Mouse (Mus musculus): ENCODE measurements around the gene Clnk. TPM values are rescaled to one million over a fixed set of nuclear protein-coding genes. Genes with fewer than 3 reads are reported as not detected.

The Clnk gene
- total and polyA plus RNA-seq, 3 experiments: 0.08 TPM; not detected in 2

DNA sequence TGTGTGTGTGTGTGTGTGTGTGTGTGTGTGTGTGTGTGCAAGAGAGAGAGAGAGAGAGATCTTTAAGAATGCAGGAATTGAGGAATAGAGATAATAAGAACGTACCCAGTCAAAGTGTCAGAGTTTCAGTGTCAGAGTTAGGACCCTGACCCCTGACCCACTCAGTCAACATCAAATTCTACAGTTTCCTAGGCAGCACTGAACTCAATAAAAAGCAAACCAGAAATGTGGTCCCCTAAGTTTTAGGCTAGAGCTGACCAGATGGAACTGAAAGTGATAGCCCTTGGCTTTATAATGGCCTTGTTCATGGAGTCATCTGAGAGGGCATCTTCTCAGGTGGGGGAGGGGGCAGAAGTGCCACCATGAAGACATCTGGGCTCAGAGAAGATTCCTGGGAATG is 1.7 kb downstream of the Clnk start:
- H3K27ac ChIP-seq: no peak overlapping the region
- H3K36me3 ChIP-seq (ENCODE audit: control insufficient read depth, insufficient read depth, low read length): no peaks in the 10 kb centered on the region
- intact Hi-C loops (cut with DNase I): no loop called here
- DNase-seq: no peak
- H3K4me1 ChIP-seq (ENCODE audit: control insufficient read depth, insufficient read depth, low read length): no peaks in the 10 kb centered on the region
- no peak for TF ChIP-seq EP300 (IDR thresholded peaks at IDR 0.05; ENCODE audit: insufficient read depth, low read depth, low read length)
- no peak for TF ChIP-seq CTCF (IDR thresholded peaks at IDR 0.05)
- no peak for TF ChIP-seq POLR2A (IDR thresholded peaks at IDR 0.05; ENCODE audit: insufficient read depth, low read depth, low read length)
- no peaks in the 10 kb centered on the region for H3K79me2 ChIP-seq (replicated peaks; ENCODE audit: control insufficient read depth, insufficient read depth, low read length)
- no peak overlapping the region for H3K9ac ChIP-seq (ENCODE audit: low read depth, low read length)
- WGBS: 54% methylated on average over 1 of the region's 1 CpGs
- H3K27me3 ChIP-seq (ENCODE audit: control insufficient read depth, insufficient read depth, low read length): no peaks in the 10 kb centered on the region
- no peak overlapping the region for H3K4me3 ChIP-seq

DNA sequence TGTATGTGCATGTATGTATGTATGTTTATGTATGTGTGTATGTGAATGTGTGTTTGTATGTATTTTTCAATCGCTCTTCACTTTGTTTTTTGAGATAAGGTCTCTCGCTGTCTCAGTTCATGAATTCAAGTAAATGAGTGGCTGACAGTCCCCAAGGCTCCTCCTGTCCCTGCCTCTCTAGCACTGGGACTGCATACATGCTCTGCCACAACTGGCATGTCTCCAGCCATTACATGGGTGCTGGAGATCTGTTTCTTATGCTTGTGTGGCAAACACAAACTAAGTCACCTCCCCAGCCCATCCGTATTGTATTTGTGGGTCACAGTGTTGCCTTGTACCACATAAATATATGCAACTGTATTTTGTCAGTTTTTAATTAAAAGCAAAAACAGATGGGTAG is 3.7 kb downstream of the Clnk start:
- H3K36me3 ChIP-seq (ENCODE audit: control insufficient read depth, insufficient read depth, low read length): no peaks in the 10 kb centered on the region
- no peak overlapping the region for H3K27ac ChIP-seq
- no peak for DNase-seq
- intact Hi-C loops (cut with DNase I): no loop called here
- no peaks in the 10 kb centered on the region for H3K27me3 ChIP-seq (ENCODE audit: control insufficient read depth, insufficient read depth, low read length)
- 93% methylated on average over 3 of the region's 3 CpGs for WGBS
- no peak overlapping the region for H3K9ac ChIP-seq (ENCODE audit: low read depth, low read length)
- no peak for TF ChIP-seq CTCF (IDR thresholded peaks at IDR 0.05)
- TF ChIP-seq POLR2A (IDR thresholded peaks at IDR 0.05; ENCODE audit: insufficient read depth, low read depth, low read length): no peak
- TF ChIP-seq EP300 (IDR thresholded peaks at IDR 0.05; ENCODE audit: insufficient read depth, low read depth, low read length): no peak
- no peak overlapping the region for H3K4me3 ChIP-seq
- H3K4me1 ChIP-seq (ENCODE audit: control insufficient read depth, insufficient read depth, low read length): no peaks in the 10 kb centered on the region
- no peaks in the 10 kb centered on the region for H3K79me2 ChIP-seq (replicated peaks; ENCODE audit: control insufficient read depth, insufficient read depth, low read length)

DNA sequence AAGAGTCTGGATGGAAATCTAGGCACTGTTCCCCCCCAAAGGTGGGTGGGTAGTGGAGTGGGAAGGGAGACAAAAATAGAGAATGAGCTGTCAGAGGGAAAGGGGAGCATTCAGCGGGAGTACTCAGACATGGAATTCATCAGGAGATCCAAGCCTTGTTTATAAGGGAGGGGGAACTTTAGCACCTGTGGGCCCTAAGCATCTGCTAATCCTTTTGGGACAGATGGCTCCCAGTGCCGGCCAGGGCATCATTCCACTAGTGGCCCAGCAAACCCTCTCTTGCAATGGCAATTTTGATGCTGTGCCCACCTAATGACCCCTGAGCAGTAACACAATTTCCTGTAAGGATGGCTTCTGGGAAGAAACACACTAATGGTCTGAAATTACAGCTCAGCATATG is 5.0 kb downstream of the Clnk start:
- no peak overlapping the region for H3K4me3 ChIP-seq
- H3K36me3 ChIP-seq (ENCODE audit: control insufficient read depth, insufficient read depth, low read length): no peaks in the 10 kb centered on the region
- intact Hi-C loops (cut with DNase I): no loop called here
- no peak overlapping the region for H3K27ac ChIP-seq
- no peaks in the 10 kb centered on the region for H3K79me2 ChIP-seq (replicated peaks; ENCODE audit: control insufficient read depth, insufficient read depth, low read length)
- 43% methylated on average over 2 of the region's 2 CpGs for WGBS
- TF ChIP-seq CTCF (IDR thresholded peaks at IDR 0.05) (no peak), EP300 (IDR thresholded peaks at IDR 0.05; ENCODE audit: insufficient read depth, low read depth, low read length) (no peak), POLR2A (IDR thresholded peaks at IDR 0.05; ENCODE audit: insufficient read depth, low read depth, low read length) (no peak)
- no peaks in the 10 kb centered on the region for H3K4me1 ChIP-seq (ENCODE audit: control insufficient read depth, insufficient read depth, low read length)
- H3K9ac ChIP-seq (ENCODE audit: low read depth, low read length): no peak overlapping the region
- DNase-seq: no peak
- no peaks in the 10 kb centered on the region for H3K27me3 ChIP-seq (ENCODE audit: control insufficient read depth, insufficient read depth, low read length)

DNA sequence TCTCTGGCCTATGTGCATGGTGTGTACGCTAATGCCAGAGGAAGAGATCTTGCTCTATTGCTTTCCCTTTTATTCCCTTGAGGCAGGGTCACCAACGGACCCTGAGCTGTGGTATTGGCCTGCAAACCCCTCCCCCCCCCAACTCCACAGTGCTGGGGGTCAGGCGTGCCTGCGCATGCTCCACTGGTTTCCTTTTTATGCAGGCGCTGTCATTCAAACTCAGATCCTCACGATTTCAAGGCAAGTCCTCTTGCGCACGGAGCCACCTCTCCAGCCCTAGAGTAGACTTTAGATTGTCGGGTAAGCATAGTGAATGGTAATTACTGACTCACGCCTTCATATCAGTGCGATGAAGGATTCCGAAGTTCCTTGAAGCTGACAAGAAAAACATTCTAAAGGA is 6.1 kb downstream of the Clnk start:
- H3K27ac ChIP-seq: no peak overlapping the region
- WGBS: 62% methylated on average over 12 of the region's 12 CpGs
- no peaks in the 10 kb centered on the region for H3K79me2 ChIP-seq (replicated peaks; ENCODE audit: control insufficient read depth, insufficient read depth, low read length)
- H3K36me3 ChIP-seq (ENCODE audit: control insufficient read depth, insufficient read depth, low read length): no peaks in the 10 kb centered on the region
- TF ChIP-seq CTCF (IDR thresholded peaks at IDR 0.05) (no peak), EP300 (IDR thresholded peaks at IDR 0.05; ENCODE audit: insufficient read depth, low read depth, low read length) (no peak), POLR2A (IDR thresholded peaks at IDR 0.05; ENCODE audit: insufficient read depth, low read depth, low read length) (no peak)
- no peak overlapping the region for H3K4me3 ChIP-seq
- intact Hi-C loops (cut with DNase I): no loop called here
- H3K27me3 ChIP-seq (ENCODE audit: control insufficient read depth, insufficient read depth, low read length): no peaks in the 10 kb centered on the region
- no peak for DNase-seq
- no peaks in the 10 kb centered on the region for H3K4me1 ChIP-seq (ENCODE audit: control insufficient read depth, insufficient read depth, low read length)
- H3K9ac ChIP-seq (ENCODE audit: low read depth, low read length): no peak overlapping the region

DNA sequence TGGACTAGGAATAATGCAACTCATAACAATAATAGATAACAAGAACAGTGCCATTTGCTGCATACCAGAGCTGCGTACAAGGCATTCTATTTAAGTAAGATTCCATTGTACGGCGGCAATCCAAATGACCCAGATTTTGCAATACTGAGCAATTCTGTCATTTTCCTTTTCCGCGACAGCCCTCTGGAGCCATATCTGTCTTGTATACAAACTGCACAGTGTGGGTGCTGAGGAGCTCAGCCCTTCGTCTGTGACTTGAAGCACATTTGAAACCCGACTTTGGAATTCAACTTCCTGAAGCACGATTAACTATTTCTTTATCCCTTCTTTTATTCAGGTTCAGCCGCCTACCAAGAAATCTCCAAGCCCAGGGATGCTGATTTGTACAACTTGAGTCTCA is 6.6 kb downstream of the Clnk start:
- Histone ChIP-seq H3K79me2 (replicated peaks; ENCODE audit: control insufficient read depth, insufficient read depth, low read length) (no peaks in the 10 kb centered on the region), H3K27me3 (ENCODE audit: control insufficient read depth, insufficient read depth, low read length) (no peaks in the 10 kb centered on the region), H3K36me3 (ENCODE audit: control insufficient read depth, insufficient read depth, low read length) (no peaks in the 10 kb centered on the region), H3K27ac (no peak overlapping the region), H3K4me3 (no peak overlapping the region), H3K4me1 (ENCODE audit: control insufficient read depth, insufficient read depth, low read length) (no peaks in the 10 kb centered on the region), H3K9ac (ENCODE audit: low read depth, low read length) (no peak overlapping the region)
- intact Hi-C loops (cut with DNase I): no loop called here
- no peak for DNase-seq
- TF ChIP-seq EP300 (IDR thresholded peaks at IDR 0.05; ENCODE audit: insufficient read depth, low read depth, low read length) (no peak), CTCF (IDR thresholded peaks at IDR 0.05) (no peak), POLR2A (IDR thresholded peaks at IDR 0.05; ENCODE audit: insufficient read depth, low read depth, low read length) (no peak)
- WGBS: 70% methylated on average over 9 of the region's 9 CpGs

DNA sequence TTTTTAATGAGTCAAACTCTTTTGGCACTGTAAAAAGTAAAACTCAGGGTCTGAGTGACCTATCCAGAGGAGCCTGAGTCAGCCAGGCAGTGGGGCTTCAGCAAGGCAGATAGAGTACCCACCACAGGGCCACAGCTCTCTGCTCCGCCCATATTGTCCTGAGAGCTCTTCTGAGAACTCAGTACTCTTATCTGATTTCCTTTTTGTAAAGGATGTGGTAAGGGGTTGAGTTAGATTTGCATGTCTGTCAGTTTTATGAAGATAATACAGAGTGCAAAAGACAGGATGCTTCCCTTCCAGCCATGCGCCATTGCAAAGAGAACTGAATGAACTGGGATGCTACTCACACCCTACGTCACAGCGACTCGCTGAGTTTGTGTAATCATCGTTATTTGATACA is 12.0 kb downstream of the Clnk start:
- Histone ChIP-seq H3K4me1 (ENCODE audit: control insufficient read depth, insufficient read depth, low read length) (no peaks in the 10 kb centered on the region), H3K9ac (ENCODE audit: low read depth, low read length) (no peak overlapping the region), H3K27me3 (ENCODE audit: control insufficient read depth, insufficient read depth, low read length) (no peaks in the 10 kb centered on the region), H3K4me3 (no peak overlapping the region), H3K27ac (no peak overlapping the region), H3K36me3 (ENCODE audit: control insufficient read depth, insufficient read depth, low read length) (no peaks in the 10 kb centered on the region), H3K79me2 (replicated peaks; ENCODE audit: control insufficient read depth, insufficient read depth, low read length) (no peaks in the 10 kb centered on the region)
- intact Hi-C loops (cut with DNase I): no loop called here
- DNase-seq: no peak
- 67% methylated on average over 6 of the region's 6 CpGs for WGBS
- TF ChIP-seq CTCF (IDR thresholded peaks at IDR 0.05) (no peak), POLR2A (IDR thresholded peaks at IDR 0.05; ENCODE audit: insufficient read depth, low read depth, low read length) (no peak), EP300 (IDR thresholded peaks at IDR 0.05; ENCODE audit: insufficient read depth, low read depth, low read length) (no peak)

Data from heart, adult 2 months (tissue).